Mouse (Mus musculus): Measurements from ENCODE around the gene Smim27. TPM values are rescaled to one million over a fixed set of nuclear protein-coding genes. Genes with fewer than 3 reads are reported as not detected.

The Smim27 gene
- total RNA-seq (2023) = 51.8 TPM

DNA sequence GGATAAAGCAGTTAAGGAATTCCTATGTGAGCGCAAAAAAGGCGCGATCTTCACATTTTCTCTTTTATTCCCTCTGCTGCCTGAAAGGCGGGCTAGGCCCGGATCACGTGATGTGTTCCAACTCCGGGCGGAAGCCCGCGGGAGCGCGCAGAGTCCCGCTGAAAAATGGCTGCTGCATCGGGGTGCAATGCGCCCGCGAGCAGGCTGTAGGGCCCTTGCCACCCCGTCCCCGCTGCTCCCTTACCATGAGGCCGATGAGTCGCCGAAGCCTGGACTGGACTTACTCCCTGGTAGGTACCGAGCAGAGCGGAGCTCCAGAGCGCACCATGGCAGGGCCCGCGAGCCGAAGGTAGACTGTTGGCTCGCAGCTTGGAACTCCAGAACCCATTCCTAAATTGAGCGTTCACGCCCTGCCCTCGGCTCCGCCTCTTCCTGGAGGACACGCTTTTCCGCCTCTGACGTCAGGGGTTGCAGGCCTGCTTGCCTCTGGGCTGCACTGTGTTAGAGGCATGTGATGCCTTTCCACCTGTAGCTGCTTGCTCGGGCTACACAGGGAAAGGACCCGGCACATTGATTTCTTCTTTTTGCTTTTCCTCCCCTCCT is at the start of gene Smim27, which contains the start of gene Topors:
Gene Smim27, plus strand, starts transcription at position 150 of the 603 bp plus-strand sequence.
Gene Topors, minus strand, starts transcription at position 421 of the 603 bp plus-strand sequence.

DNA sequence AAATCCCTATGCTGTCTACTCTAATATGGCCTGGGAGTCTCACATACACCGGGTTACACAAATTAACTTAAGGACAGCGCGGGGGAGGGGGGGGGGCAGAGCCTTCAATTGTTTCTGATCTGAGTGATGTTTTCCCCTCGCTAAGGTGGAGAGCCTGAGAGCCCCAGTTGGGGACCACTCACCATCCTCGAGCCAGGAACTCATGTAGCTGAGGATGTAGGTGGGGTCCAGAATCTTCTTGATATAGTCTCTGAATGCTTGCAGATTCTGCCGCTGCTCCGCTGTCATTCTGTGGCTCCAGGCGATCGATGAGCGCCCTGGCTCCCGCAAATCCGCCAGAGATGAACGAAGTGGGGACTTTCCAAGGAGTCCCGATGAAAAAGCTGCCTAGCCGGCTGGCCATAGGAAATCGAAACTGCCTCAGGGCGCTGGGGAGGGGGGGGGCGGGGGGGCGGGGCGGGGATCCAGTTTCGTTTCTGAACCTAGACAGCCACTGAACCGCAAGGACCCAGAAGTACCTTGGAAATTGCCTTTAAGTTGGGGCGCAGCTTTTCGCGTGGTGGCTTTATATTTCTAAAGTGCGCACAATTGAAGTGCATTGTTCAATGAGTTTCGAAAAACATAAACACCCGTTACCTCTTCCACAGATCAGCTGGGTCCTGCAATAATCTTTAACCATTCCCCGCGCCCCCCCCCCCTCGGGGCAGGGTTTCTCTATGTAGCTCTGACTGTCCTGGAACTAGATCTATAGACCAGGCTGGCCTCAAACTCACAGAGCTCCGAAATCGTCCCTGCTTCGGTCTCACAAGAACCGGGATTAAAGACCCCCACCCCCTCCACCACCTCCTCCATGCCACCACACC is 29.7 kb upstream of the Smim27 start, which contains the start of gene Ddx58:
Gene Ddx58, minus strand, starts transcription at position 420 of the 863 bp plus-strand sequence.

DNA sequence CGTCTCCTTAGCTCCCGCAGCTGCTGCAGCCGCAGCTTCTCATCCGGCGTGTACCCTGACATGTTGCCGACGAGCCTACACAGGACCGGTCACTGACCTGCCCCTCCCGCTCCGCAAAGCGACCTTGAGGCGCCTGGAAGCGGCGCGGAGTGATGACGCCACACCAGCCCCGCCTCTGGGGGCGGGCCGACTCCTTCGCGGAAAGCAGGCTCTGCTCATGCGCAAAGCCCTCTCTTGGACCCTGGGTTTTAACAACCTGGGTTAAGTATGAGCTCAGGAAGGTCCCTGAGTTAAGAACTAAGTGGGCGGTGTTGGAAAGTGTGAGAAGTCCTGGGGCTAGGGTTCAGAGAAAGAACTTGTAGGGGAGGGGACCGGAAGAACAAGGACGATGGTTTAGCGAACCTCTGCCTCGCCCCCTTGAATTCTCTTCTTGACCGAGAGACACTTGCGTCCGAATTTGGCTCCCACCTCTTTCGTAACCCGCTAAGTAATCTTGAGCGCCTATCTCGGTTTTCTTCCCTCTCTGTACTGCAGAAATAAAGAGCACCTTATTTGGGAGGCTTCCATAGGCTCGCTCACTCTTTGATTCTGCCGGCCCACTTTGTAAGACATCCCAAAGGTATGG is 10.0 kb downstream of the Smim27 start, which contains the start of gene Ndufb6:
Gene Ndufb6, minus strand, starts transcription at position 146 of the 625 bp plus-strand sequence.

Other genes with a start within 250 kb of the Smim27 start
- gene Aco1, start 126.5 kb upstream of the Smim27 start, total RNA-seq (2023) = 16.5 TPM
- gene Ddx58, start 29.8 kb upstream of the Smim27 start, total RNA-seq (2023) = 80.5 TPM
- gene Topors, start 271 bp downstream of the Smim27 start, total RNA-seq (2023) = 37.2 TPM
- 30.2 TPM for gene Ndufb6, start 9.8 kb downstream of the Smim27 start, total RNA-seq (2023)
- not detected for gene Tmem215, start 202.6 kb downstream of the Smim27 start, total RNA-seq (2023)